Mouse (Mus musculus): ENCODE results near the gene Itprip.

Gene Itprip

GRCm38 (mm10) chr19:47919126-47919965 lies at the start of gene Itprip, which contains the start of gene Cfap43:
Itprip (minus strand) TSS chr19:47919299.
Cfap43 (minus strand) TSS chr19:47919287.
- peak; percentile 47 to 58 for DNase-seq (ENCODE audit: low spot score in 2 of 2)

- no peak for DNase-seq (ENCODE audit: low spot score in 2 of 2)
These were observed 39.1 kb upstream of the Itprip start for GRCm38 (mm10) chr19:47958181-47958580.

- no peak for DNase-seq (ENCODE audit: low spot score in 2 of 2)
These were observed 34.1 kb upstream of the Itprip start for GRCm38 (mm10) chr19:47953169-47953568.

GRCm38 (mm10) chr19:47950946-47951345 lies 31.8 kb upstream of the Itprip start:
- DNase-seq (ENCODE audit: low spot score in 2 of 2) = no peak

GRCm38 (mm10) chr19:47946821-47947465 lies 27.8 kb upstream of the Itprip start:
- DNase-seq (ENCODE audit: low spot score in 2 of 2) = no peak

GRCm38 (mm10) chr19:47939361-47939760 lies 20.3 kb upstream of the Itprip start:
- no peak for DNase-seq (ENCODE audit: low spot score in 2 of 2)

- peak; percentile 47 to 63 for DNase-seq (ENCODE audit: low spot score in 2 of 2)
These were observed 18.6 kb upstream of the Itprip start, which contains the start of gene Cfap58 for GRCm38 (mm10) chr19:47937443-47938406. Cfap58 (plus strand) TSS chr19:47937675.

- DNase-seq (ENCODE audit: low spot score in 2 of 2) = no peak
These were observed 17.8 kb upstream of the Itprip start for GRCm38 (mm10) chr19:47936938-47937337.

- no peak for DNase-seq (ENCODE audit: low spot score in 2 of 2)
These were observed 17.4 kb upstream of the Itprip start for GRCm38 (mm10) chr19:47936490-47936889.

- DNase-seq (ENCODE audit: low spot score in 2 of 2) = no peak
These were observed 16.4 kb upstream of the Itprip start for GRCm38 (mm10) chr19:47935530-47935929.

GRCm38 (mm10) chr19:47934636-47935238 lies 15.6 kb upstream of the Itprip start:
- no peak for DNase-seq (ENCODE audit: low spot score in 2 of 2)

- DNase-seq (ENCODE audit: low spot score in 2 of 2) = no peak
These were observed 15.0 kb upstream of the Itprip start for GRCm38 (mm10) chr19:47934146-47934545.

GRCm38 (mm10) chr19:47931982-47932638 lies 13.0 kb upstream of the Itprip start:
- DNase-seq (ENCODE audit: low spot score in 2 of 2) = no peak

- no peak for DNase-seq (ENCODE audit: low spot score in 2 of 2)
These were observed 9.9 kb upstream of the Itprip start for GRCm38 (mm10) chr19:47929043-47929442.

GRCm38 (mm10) chr19:47927032-47927431 lies 7.9 kb upstream of the Itprip start:
- no peak for DNase-seq (ENCODE audit: low spot score in 2 of 2)

GRCm38 (mm10) chr19:47925819-47926218 lies 6.7 kb upstream of the Itprip start:
- DNase-seq (ENCODE audit: low spot score in 2 of 2) = no peak

- DNase-seq (ENCODE audit: low spot score in 2 of 2) = no peak
These were observed 872 bp upstream of the Itprip start for GRCm38 (mm10) chr19:47919966-47920375.

GRCm38 (mm10) chr19:47918455-47919101 lies 521 bp downstream of the Itprip start:
- no peak for DNase-seq (ENCODE audit: low spot score in 2 of 2)

GRCm38 (mm10) chr19:47918016-47918415 lies 1.1 kb downstream of the Itprip start:
- no peak for DNase-seq (ENCODE audit: low spot score in 2 of 2)

- no peak for DNase-seq (ENCODE audit: low spot score in 2 of 2)
These were observed 1.7 kb downstream of the Itprip start for GRCm38 (mm10) chr19:47917396-47917795.

All from spleen, postnatal 14 days (tissue).